19 mouse cellular contexts compared by ENCODE assay signal in the genomic region with DNA sequence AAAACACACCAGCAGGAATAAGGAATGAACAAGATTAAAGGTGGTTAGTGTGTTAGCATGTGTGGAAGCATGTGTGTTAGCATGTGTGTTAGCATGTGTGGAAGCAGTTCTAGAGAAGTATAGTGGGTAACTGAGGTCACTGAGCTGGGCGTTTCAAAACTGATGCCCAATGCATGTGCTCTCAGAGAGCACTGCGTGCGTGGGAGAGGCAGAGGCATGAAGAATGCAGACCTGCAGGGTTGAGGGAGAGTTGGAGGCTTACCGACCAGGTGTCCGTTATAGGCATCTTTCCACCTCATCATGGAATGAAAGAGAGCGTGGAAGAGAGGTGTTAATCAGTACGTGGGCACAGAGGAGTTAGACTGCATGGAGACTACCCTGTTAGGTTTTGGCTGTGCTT. TPM values are rescaled to one million over a fixed set of nuclear protein-coding genes. Genes with fewer than 3 reads are reported as not detected.
"Had no signal": no experiment of that assay in that cellular context is flagged by ENCODE, and none has a peak within 500 bp of the region (broad histone marks: within the 10 kb centered on the region; RNA-seq: fewer than 3 reads in every experiment).

No protein-coding gene starts in this region.

- H3K4me2 ChIP-seq: liver, embryonic 15.5 days; lung, embryonic 15.5 days; midbrain, embryonic 12.5 days; neural tube, embryonic 12.5 days; stomach, embryonic 15.5 days had no signal

- H3K9ac ChIP-seq: liver, embryonic 15.5 days; liver, postnatal 0 days; lung, embryonic 15.5 days; midbrain, embryonic 12.5 days; neural tube, embryonic 12.5 days; stomach, embryonic 15.5 days had no signal

- H3K4me3 ChIP-seq: liver, embryonic 15.5 days; lung, embryonic 15.5 days; megakaryocyte, embryonic 14.5 days; midbrain, embryonic 12.5 days; neural tube, embryonic 12.5 days; stomach, embryonic 15.5 days had no signal

- H3K27ac ChIP-seq: liver, embryonic 15.5 days; lung, embryonic 15.5 days; macrophage; midbrain, embryonic 12.5 days; neural tube, embryonic 12.5 days; stomach, embryonic 15.5 days; stomach, postnatal 0 days had no signal

- H3K4me1 ChIP-seq: lung, embryonic 15.5 days; megakaryocyte, embryonic 14.5 days; midbrain, embryonic 12.5 days; neural tube, embryonic 12.5 days; stomach, embryonic 15.5 days had no signal

- H3K9me3 ChIP-seq: liver, embryonic 15.5 days; lung, embryonic 15.5 days; megakaryocyte, embryonic 14.5 days; midbrain, embryonic 12.5 days; neural tube, embryonic 12.5 days; stomach, embryonic 15.5 days had no signal

- H3K27me3 ChIP-seq: liver, embryonic 15.5 days; lung, embryonic 15.5 days; midbrain, embryonic 12.5 days; neural tube, embryonic 12.5 days; stomach, embryonic 15.5 days had no signal

- ATAC-seq: liver, postnatal 0 days; lung, postnatal 0 days had no signal

- H3K36me3 ChIP-seq: liver, embryonic 15.5 days; lung, embryonic 15.5 days; midbrain, embryonic 12.5 days; neural tube, embryonic 12.5 days; stomach, embryonic 15.5 days had no signal

- DNase-seq: liver, postnatal 0 days; lung, adult 2 months; lung, postnatal 14 days; lung, postnatal 36 days; midbrain, embryonic 14.5 days; right cerebral cortex, postnatal 14 days; thymus, adult 2 months; thymus, postnatal 25 days; thymus, postnatal 4 days had no signal

RNA-seq across cellular contexts. Expression of a gene that starts 26.2 kb away (rescaled TPM):
- total RNA-seq: midbrain, postnatal 0 days had no signal
